8 mouse cellular contexts compared by ENCODE assay signal in genomic region chr13:46669048-46669619, GRCm38 (mm10). TPM values are rescaled to one million over a fixed set of nuclear protein-coding genes. Genes with fewer than 3 reads are reported as not detected.
DNase-seq lines count a peak whose midpoint lies in the region; ATAC-seq lines count a peak whose summit lies in the region.

Gene Fam8a1, plus strand, starts transcription at chr13:46669522.

- H3K27me3 ChIP-seq in hindbrain, embryonic 15.5 days, result 0 out of 2 replicates have a peak, but pooled peaks cover 6% of the 10 kb centered on the region

- ATAC-seq in hindbrain, embryonic 15.5 days (ENCODE audit: low FRiP score, low read depth), result peak; percentile 96

- H3K4me1 ChIP-seq in hindbrain, embryonic 15.5 days (replicated peaks), result peaks cover 28% of the 10 kb centered on the region

- no peaks in the 10 kb centered on the region for H3K9me3 ChIP-seq in hindbrain, embryonic 15.5 days

- WGBS in hindbrain, embryonic 15.5 days, result under 1% methylated on average over 44 of the region's 46 CpGs

- peak within 1 kb of the TSS; percentile 92 for H3K9ac ChIP-seq in hindbrain, embryonic 15.5 days

- peaks cover 18% of the 10 kb centered on the region for H3K36me3 ChIP-seq in hindbrain, embryonic 15.5 days

- H3K4me3 ChIP-seq in hindbrain, embryonic 15.5 days, result peak within 1 kb of the TSS; percentile 93

- peak within 1 kb of the TSS; percentile 87 for H3K27ac ChIP-seq in hindbrain, embryonic 15.5 days (replicated peaks)

- DNase-seq in R1 (ENCODE audit: low read depth, low spot score), result peak; percentile 92
- DNase-seq in cerebellum, postnatal 25 days, result peak; percentile 95
- DNase-seq in frontal cortex, postnatal 36 days (ENCODE audit: low spot score in 2 of 2), result peak; percentile 91 to 92
- DNase-seq in left cerebral cortex, adult 11 months (ENCODE audit: low spot score), result peak; percentile 81
- peak; percentile 94 to 95 for DNase-seq in lung, postnatal 4 days
- DNase-seq in retina, postnatal 7 days (ENCODE audit: low read depth, low spot score), result peak; percentile 91
- peak; percentile 90 for DNase-seq in urinary bladder, adult 2 months (ENCODE audit: low spot score)

- peak within 1 kb of the TSS; percentile 71 for H3K4me2 ChIP-seq in hindbrain, embryonic 15.5 days

RNA-seq across cellular contexts. Expression of gene Fam8a1, which starts in this region (rescaled TPM):
- polyA plus RNA-seq in hindbrain, embryonic 15.5 days (2015; fragmentation: Nextera tagmentation; extraction: Ambion mirVana), result 16.0 and 16.1 TPM in 2 replicates
- polyA plus RNA-seq in urinary bladder, adult 2 months (2012; rRNA removed), result 52.6 and 56.8 TPM in 2 replicates

Comparison
In these comparisons a context has a peak if more than half of its experiments do, and no peak if none do; other contexts are left out.
1. Peak in every context shown above with its lines: DNase-seq, ATAC-seq, H3K4me3 ChIP-seq and H3K27ac ChIP-seq.